Mouse (Mus musculus) bone marrow macrophage, adult 2 months (primary cell): ENCODE data around the gene Ssbp3.

Experiments
- CTCF ChIP-seq: IDR thresholded peaks from 2 replicates; pipeline ENCODE4 v1.5.1; 2012; ENCODE audit warnings: low read depth, mild to moderate bottlenecking, low read length, moderate library complexity
- POLR2A ChIP-seq: IDR thresholded peaks from 2 replicates; pipeline ENCODE4 v1.6.1; 2012; ENCODE audit warnings: mild to moderate bottlenecking, low read depth, low read length, borderline replicate concordance

DNA sequence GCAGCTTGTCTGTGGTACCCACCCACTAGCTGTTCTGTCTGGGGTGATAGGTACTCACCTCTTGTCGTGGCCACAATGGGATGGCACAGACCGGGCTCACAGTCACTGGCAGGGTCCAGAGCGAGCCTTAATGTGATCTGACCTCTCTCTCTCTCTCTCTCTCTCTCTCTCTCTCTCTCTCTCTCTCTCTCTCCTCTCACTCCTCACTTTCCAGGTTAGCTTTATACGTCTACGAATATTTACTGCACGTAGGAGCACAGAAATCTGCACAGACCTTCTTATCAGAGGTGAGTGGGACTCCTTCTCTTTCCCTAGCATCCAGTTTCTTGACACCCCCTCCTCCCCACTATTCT is 2.2 kb downstream of the Ssbp3 start:
- TF ChIP-seq POLR2A = no peak
- no peak for TF ChIP-seq CTCF
